19 mouse cellular contexts compared by ENCODE assay signal in the genomic region with DNA sequence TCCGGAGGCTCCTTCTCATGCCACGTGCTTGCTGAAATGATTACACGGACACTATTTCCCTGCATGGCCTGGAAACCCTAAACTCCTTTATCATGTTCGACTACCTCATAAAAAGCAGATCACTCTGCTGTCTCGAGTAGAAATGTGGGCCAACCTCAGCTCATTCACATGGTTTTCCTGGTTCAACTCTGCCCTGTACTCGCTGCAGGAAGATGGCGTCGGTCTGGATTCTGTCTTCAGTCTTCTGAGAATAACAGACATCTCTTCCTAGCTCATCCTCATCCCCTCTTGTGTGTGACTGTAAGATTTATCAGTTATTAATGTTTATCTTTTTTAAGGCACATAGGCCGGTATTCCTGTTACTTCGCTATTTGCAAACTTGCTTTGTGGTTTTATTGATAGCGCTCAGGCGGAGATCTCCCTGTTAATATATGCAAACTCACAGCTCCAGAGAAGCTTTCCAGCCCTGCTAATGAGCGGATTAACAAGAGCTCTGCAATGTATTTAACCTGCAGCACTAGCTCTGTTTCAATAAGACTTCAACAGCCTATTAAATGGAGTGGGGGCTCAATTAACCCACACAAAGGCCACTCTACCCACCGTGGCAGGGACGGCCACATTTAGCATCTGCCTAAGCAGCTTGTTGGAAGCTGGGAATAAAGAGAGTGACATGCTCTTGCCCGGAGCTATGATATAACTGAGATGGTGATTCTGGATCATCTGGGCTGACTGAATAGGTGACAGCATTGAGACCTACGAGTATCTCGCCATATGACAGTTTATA.
DNase-seq lines count a peak whose midpoint lies in the region; ATAC-seq lines count a peak whose summit lies in the region.
"Had no signal": no experiment of that assay in that cellular context is flagged by ENCODE, and none has a peak within 500 bp of the region (broad histone marks: within the 10 kb centered on the region; RNA-seq: fewer than 3 reads in every experiment).

No protein-coding gene starts in this region.

- H3K9me3 ChIP-seq in embryonic facial prominence, embryonic 11.5 days (replicated peaks; ENCODE audit: control insufficient read depth, low read length) = no peaks in the 10 kb centered on the region
- H3K9me3 ChIP-seq in embryonic facial prominence, embryonic 10.5 days = no peaks in the 10 kb centered on the region
- H3K9me3 ChIP-seq in forebrain, embryonic 16.5 days (ENCODE audit: control insufficient read depth, low read length) = no peaks in the 10 kb centered on the region
- H3K9me3 ChIP-seq in midbrain, embryonic 12.5 days = no peaks in the 10 kb centered on the region
- no peaks in the 10 kb centered on the region for H3K9me3 ChIP-seq in kidney, embryonic 15.5 days (replicated peaks)

- H3K4me3 ChIP-seq in embryonic facial prominence, embryonic 11.5 days (ENCODE audit: low read depth, low read length) = no peak overlapping the region
- H3K4me3 ChIP-seq in embryonic facial prominence, embryonic 10.5 days = no peak overlapping the region
- H3K4me3 ChIP-seq in forebrain, embryonic 16.5 days (replicated peaks; ENCODE audit: low read length) = no peak overlapping the region
- H3K4me3 ChIP-seq in midbrain, embryonic 12.5 days = no peak overlapping the region
- no peak overlapping the region for H3K4me3 ChIP-seq in kidney, embryonic 15.5 days (replicated peaks)
- H3K4me3 ChIP-seq: heart, adult 2 months; layer of hippocampus, adult 2 months had no signal

- H3K36me3 ChIP-seq in embryonic facial prominence, embryonic 11.5 days (replicated peaks; ENCODE audit: control insufficient read depth, insufficient read depth, low read depth, low read length) = no peaks in the 10 kb centered on the region
- H3K36me3 ChIP-seq in embryonic facial prominence, embryonic 10.5 days (replicated peaks) = no peaks in the 10 kb centered on the region
- no peaks in the 10 kb centered on the region for H3K36me3 ChIP-seq in forebrain, embryonic 16.5 days (ENCODE audit: control insufficient read depth, insufficient read depth)
- no peaks in the 10 kb centered on the region for H3K36me3 ChIP-seq in midbrain, embryonic 12.5 days
- no peaks in the 10 kb centered on the region for H3K36me3 ChIP-seq in kidney, embryonic 15.5 days

- no peak overlapping the region for H3K27ac ChIP-seq in embryonic facial prominence, embryonic 11.5 days (replicated peaks; ENCODE audit: low read depth, low read length)
- H3K27ac ChIP-seq in embryonic facial prominence, embryonic 10.5 days (replicated peaks) = no peak overlapping the region
- H3K27ac ChIP-seq in forebrain, embryonic 16.5 days (ENCODE audit: low read length) = peak overlapping the region; percentile 45; the same call in 1 of the 2 replicates
- peak overlapping the region; percentile 2 for H3K27ac ChIP-seq in midbrain, embryonic 12.5 days (replicated peaks)
- no peak overlapping the region for H3K27ac ChIP-seq in kidney, embryonic 15.5 days
- H3K27ac ChIP-seq: heart, adult 2 months; layer of hippocampus, adult 2 months; liver, embryonic 14.5 days; stomach, postnatal 0 days had no signal

- WGBS in embryonic facial prominence, embryonic 11.5 days = 81% methylated on average over 18 of the region's 18 CpGs
- WGBS in embryonic facial prominence, embryonic 10.5 days = 82% methylated on average over 18 of the region's 18 CpGs
- 12% methylated on average over 18 of the region's 18 CpGs for WGBS in forebrain, embryonic 16.5 days
- 50% methylated on average over 18 of the region's 18 CpGs for WGBS in midbrain, embryonic 12.5 days
- 77% methylated on average over 18 of the region's 18 CpGs for WGBS in kidney, embryonic 15.5 days

- H3K27me3 ChIP-seq in embryonic facial prominence, embryonic 11.5 days (ENCODE audit: control insufficient read depth, insufficient read depth, low read length) = no peaks in the 10 kb centered on the region
- H3K27me3 ChIP-seq in embryonic facial prominence, embryonic 10.5 days (replicated peaks; ENCODE audit: low read depth, poor library complexity, severe bottlenecking) = peaks cover 4% of the 10 kb centered on the region
- no peaks in the 10 kb centered on the region for H3K27me3 ChIP-seq in forebrain, embryonic 16.5 days (replicated peaks; ENCODE audit: control insufficient read depth, insufficient read depth, low read length)
- peaks cover 57% of the 10 kb centered on the region for H3K27me3 ChIP-seq in midbrain, embryonic 12.5 days
- no peaks in the 10 kb centered on the region for H3K27me3 ChIP-seq in kidney, embryonic 15.5 days

- peak; percentile 56; the same call in 1 of the 2 replicates for ATAC-seq in embryonic facial prominence, embryonic 11.5 days (replicated peaks; ENCODE audit: insufficient number of reproducible peaks, low FRiP score, low TSS enrichment, low read depth)
- ATAC-seq in forebrain, embryonic 16.5 days = peak; percentile 95
- peak; percentile 90 for ATAC-seq in midbrain, embryonic 12.5 days (ENCODE audit: low FRiP score, low read depth)
- ATAC-seq in kidney, embryonic 15.5 days (replicated peaks; ENCODE audit: low FRiP score) = no peak
- ATAC-seq: activated CD4-positive, CD25-positive, alpha-beta regulatory T cell, adult 4 months; inflammation-experienced regulatory T-cells, adult 6 months; lung, postnatal 0 days had no signal

- no peak overlapping the region for H3K4me2 ChIP-seq in embryonic facial prominence, embryonic 11.5 days (ENCODE audit: low read depth, low read length)
- H3K4me2 ChIP-seq in forebrain, embryonic 16.5 days (ENCODE audit: low read length) = peak overlapping the region; percentile 17
- H3K4me2 ChIP-seq in midbrain, embryonic 12.5 days (replicated peaks) = no peak overlapping the region
- no peak overlapping the region for H3K4me2 ChIP-seq in kidney, embryonic 15.5 days

- DNase-seq in embryonic facial prominence, embryonic 11.5 days (ENCODE audit: low spot score) = no peak
- no peak for DNase-seq in embryonic facial prominence, embryonic 10.5 days (ENCODE audit: low spot score)
- DNase-seq in retina, embryonic 14.5 days (ENCODE audit: low spot score) = peak; percentile 67
- DNase-seq in frontal cortex, postnatal 36 days (ENCODE audit: low spot score in 2 of 2) = no peak
- no peak for DNase-seq in gastrocnemius, postnatal 36 days
- DNase-seq: cerebellum, postnatal 14 days; heart, adult 2 months; kidney, adult 9 months; spleen, adult 18-20 months; thymus, postnatal 4 days had no signal

- H3K4me1 ChIP-seq in embryonic facial prominence, embryonic 11.5 days (ENCODE audit: control insufficient read depth, insufficient read depth, low read length) = no peaks in the 10 kb centered on the region
- no peaks in the 10 kb centered on the region for H3K4me1 ChIP-seq in embryonic facial prominence, embryonic 10.5 days
- H3K4me1 ChIP-seq in forebrain, embryonic 16.5 days (replicated peaks; ENCODE audit: control insufficient read depth, insufficient read depth, low read length) = peaks cover 14% of the 10 kb centered on the region
- peaks cover 26% of the 10 kb centered on the region for H3K4me1 ChIP-seq in midbrain, embryonic 12.5 days
- H3K4me1 ChIP-seq in kidney, embryonic 15.5 days = no peaks in the 10 kb centered on the region

- intact Hi-C loops in gastrocnemius, postnatal 36 days (cut with DNase I) = no loop called here

- H3K9ac ChIP-seq in embryonic facial prominence, embryonic 11.5 days (replicated peaks; ENCODE audit: low read length) = no peak overlapping the region
- H3K9ac ChIP-seq in forebrain, embryonic 16.5 days (replicated peaks; ENCODE audit: low read depth, low read length) = no peak overlapping the region
- no peak overlapping the region for H3K9ac ChIP-seq in midbrain, embryonic 12.5 days (replicated peaks)
- H3K9ac ChIP-seq in kidney, embryonic 15.5 days = no peak overlapping the region
- H3K9ac ChIP-seq: liver, embryonic 14.5 days had no signal

Comparison
In these comparisons a context has a peak if more than half of its experiments do, and no peak if none do; other contexts are left out.
1. H3K27ac ChIP-seq: peak in forebrain, embryonic 16.5 days (single experiment) and midbrain, embryonic 12.5 days (single experiment); none in embryonic facial prominence, embryonic 11.5 days (single experiment), embryonic facial prominence, embryonic 10.5 days (single experiment) and kidney, embryonic 15.5 days (single experiment).